Mouse (Mus musculus): ENCODE measurements around the gene Hadhb. TPM values are rescaled to one million over a fixed set of nuclear protein-coding genes. Genes with fewer than 3 reads are reported as not detected.
A peak's percentile ranks its signal among the peaks of the same experiment; 100 is the strongest.

Gene Hadhb
- total and polyA plus RNA-seq, 2 experiments from 2014 or later, result 46.2 to 59.3 TPM

DNA sequence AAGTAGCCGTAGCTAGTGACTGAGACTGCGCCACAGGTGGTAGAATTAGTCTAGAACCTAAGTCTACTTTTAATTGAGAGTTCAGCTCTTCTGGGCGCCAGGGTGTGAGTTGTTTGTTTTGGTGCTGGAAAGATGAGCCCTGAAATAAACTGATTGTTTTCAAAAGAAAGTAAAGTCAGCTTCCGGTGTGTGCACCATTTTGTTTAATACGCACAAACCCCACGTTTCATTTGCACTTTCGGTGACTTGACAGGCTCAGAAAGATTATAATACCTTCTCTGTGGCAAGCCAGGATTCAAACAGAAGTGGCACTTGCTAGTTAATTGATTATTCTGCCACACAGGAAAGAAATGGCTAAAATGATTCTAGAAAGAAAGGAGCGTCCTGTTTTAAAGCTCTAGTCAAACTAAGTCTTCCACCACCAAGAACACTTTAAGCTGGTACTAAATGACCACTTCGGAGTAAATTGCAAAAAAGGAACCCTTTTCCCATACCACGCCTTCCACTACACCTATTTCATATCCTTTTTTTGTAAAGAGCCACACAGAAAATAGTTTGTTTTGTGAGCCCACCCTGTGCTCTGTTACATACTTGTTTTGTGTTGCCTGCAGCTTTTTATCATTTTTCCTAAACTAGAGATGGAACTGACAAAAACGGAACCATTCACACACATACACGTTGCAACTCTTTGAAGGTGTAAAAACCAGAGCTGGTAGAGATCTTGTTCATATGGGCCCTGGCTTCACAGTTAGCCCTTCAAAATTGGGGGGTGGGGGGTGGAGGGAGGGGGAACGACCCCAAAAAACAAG is 977 bp downstream of the Hadhb start:
- Histone ChIP-seq H3K4me2 (ENCODE audit: low read depth) (peak overlapping the region; percentile 66), H3K9me3 (ENCODE audit: low read length) (no peaks in the 10 kb centered on the region), H3K27ac (ENCODE audit: low read depth, low read length) (peak overlapping the region; percentile 91), H3K9ac (peak overlapping the region; percentile 76), H3K36me3 (ENCODE audit: insufficient read depth) (no peaks in the 10 kb centered on the region), H3K27me3 (ENCODE audit: insufficient read depth, low read length) (no peaks in the 10 kb centered on the region), H3K4me3 (ENCODE audit: low read depth, low read length) (peak overlapping the region; percentile 75), H3K4me1 (ENCODE audit: insufficient read depth) (peaks cover 13% of the 10 kb centered on the region)
- DNase-seq, result no peak
- WGBS, result 31% methylated on average over 13 of the region's 13 CpGs
- ATAC-seq, result no peak; the same call in 1 of the 2 replicates
- no peak for TF ChIP-seq CTCF (IDR thresholded peaks at IDR 0.05; ENCODE audit: low read depth)

DNA sequence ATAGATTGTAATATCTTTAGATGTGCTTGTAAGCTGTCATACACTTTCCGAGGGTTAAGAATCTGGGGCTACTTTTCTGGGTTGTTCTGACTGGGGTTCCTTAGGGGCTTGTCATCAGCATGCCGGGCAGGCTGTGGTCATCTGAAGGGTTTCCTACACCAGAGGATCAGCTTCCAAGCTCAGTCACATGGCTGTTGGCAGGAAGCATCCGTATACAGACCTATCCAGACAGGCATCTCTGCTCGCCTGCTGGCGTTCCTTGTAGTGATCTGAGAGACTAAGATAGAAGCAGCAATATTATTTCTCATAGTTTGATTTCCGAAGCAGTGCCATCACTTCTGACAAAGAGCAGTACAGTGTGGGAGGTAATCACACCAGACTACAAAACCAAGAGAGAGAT is 4.6 kb downstream of the Hadhb start:
- no peak overlapping the region for H3K9ac ChIP-seq
- ATAC-seq (no peak), DNase-seq (no peak)
- H3K36me3 ChIP-seq (ENCODE audit: insufficient read depth), result no peaks in the 10 kb centered on the region
- H3K4me2 ChIP-seq (ENCODE audit: low read depth), result no peak overlapping the region
- 87% methylated on average over 6 of the region's 6 CpGs for WGBS
- no peak overlapping the region for H3K4me3 ChIP-seq (ENCODE audit: low read depth, low read length)
- TF ChIP-seq CTCF (IDR thresholded peaks at IDR 0.05; ENCODE audit: low read depth), result no peak
- H3K27me3 ChIP-seq (ENCODE audit: insufficient read depth, low read length), result no peaks in the 10 kb centered on the region
- H3K4me1 ChIP-seq (ENCODE audit: insufficient read depth), result peaks cover 13% of the 10 kb centered on the region
- no peaks in the 10 kb centered on the region for H3K9me3 ChIP-seq (ENCODE audit: low read length)
- H3K27ac ChIP-seq (ENCODE audit: low read depth, low read length), result no peak overlapping the region

DNA sequence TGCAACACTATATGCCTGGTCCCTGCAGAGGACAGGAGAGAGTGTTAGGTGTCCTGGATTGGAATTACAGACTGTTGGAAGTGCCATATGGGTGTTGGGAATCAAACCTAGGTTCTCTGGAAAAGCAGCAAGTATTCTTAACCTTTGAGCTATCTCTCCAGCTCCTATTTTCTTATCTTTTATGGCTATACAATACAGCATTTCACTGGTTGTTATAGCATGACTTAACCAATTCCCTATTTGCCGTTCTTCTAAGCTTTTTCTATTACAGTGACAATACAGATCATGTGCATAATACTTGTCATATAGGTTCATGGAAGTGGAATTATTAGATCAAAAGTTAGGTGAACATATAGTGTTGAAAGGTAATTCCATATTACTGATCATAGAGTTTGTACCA is 6.8 kb downstream of the Hadhb start:
- ATAC-seq, result no peak
- Histone ChIP-seq H3K9me3 (ENCODE audit: low read length) (no peaks in the 10 kb centered on the region), H3K9ac (no peak overlapping the region), H3K4me2 (ENCODE audit: low read depth) (no peak overlapping the region), H3K4me3 (ENCODE audit: low read depth, low read length) (no peak overlapping the region), H3K4me1 (ENCODE audit: insufficient read depth) (peaks cover 4% of the 10 kb centered on the region; the same call in 1 of the 2 replicates), H3K27ac (ENCODE audit: low read depth, low read length) (no peak overlapping the region), H3K27me3 (ENCODE audit: insufficient read depth, low read length) (no peaks in the 10 kb centered on the region), H3K36me3 (ENCODE audit: insufficient read depth) (peaks cover 16% of the 10 kb centered on the region; the same call in 1 of the 2 replicates)
- TF ChIP-seq CTCF (IDR thresholded peaks at IDR 0.05; ENCODE audit: low read depth), result no peak
- DNase-seq, result no peak
- 93% methylated on average over 1 of the region's 1 CpGs for WGBS

DNA sequence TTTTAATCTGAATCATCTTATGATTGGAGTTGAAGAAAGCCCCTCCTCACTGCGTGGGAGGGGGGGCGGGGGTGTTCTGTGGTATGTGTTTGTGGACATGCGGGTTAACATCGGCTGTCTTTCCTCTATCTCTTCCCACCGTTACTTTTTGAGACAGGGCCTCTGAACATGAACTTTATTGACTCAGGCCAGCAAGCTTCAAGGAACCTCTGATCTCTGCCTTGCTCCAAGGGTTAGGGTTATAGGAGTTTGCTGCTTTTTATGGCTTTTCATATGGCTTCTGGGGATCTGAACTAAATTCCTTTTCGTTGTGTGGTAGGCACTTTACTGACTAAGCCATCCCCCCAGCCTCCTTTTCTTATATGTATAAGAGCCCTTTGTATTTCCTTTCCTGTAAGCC is 7.3 kb downstream of the Hadhb start:
- no peak overlapping the region for H3K27ac ChIP-seq (ENCODE audit: low read depth, low read length)
- H3K9ac ChIP-seq, result no peak overlapping the region
- 89% methylated on average over 6 of the region's 6 CpGs for WGBS
- peaks cover 17% of the 10 kb centered on the region; the same call in 1 of the 2 replicates for H3K36me3 ChIP-seq (ENCODE audit: insufficient read depth)
- no peak for TF ChIP-seq CTCF (IDR thresholded peaks at IDR 0.05; ENCODE audit: low read depth)
- ATAC-seq, result no peak
- no peaks in the 10 kb centered on the region for H3K9me3 ChIP-seq (ENCODE audit: low read length)
- no peaks in the 10 kb centered on the region for H3K27me3 ChIP-seq (ENCODE audit: insufficient read depth, low read length)
- H3K4me2 ChIP-seq (ENCODE audit: low read depth), result no peak overlapping the region
- H3K4me3 ChIP-seq (ENCODE audit: low read depth, low read length), result no peak overlapping the region
- no peak for DNase-seq
- no peaks in the 10 kb centered on the region for H3K4me1 ChIP-seq (ENCODE audit: insufficient read depth)

DNA sequence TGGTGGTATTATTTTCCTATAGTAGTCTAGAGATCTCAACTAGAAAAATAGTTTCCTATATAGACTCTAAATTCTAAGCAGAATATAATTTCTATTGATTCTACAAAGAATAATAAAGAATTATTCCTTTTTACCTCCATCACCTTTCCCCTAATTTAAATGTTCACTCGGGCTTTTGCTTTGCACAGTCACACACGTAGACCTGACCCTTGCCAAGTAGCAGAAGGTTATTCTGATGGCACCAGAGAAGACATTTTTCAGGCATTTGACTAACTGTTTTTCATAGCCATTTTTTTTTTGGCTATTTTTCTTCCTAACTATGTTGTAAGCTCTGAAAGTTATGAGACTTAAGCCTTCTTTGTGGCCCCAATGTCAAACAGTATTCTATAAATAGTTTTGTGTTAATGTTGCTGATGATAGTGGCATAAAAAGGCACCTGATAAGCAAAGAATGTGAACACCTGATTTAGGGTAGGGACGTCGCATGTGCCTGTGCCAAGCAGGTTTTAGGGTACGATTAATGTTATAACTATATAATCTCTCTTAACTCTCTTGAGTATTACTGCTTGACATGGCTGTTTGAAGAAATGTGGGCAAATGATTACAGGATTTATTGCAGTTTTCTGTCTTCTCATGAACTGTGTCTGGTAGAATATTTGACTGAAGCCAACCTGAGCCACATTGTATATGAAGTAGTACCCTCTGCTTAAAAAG is 10.3 kb downstream of the Hadhb start:
- ATAC-seq (no peak), DNase-seq (no peak)
- Histone ChIP-seq H3K4me1 (ENCODE audit: insufficient read depth) (no peaks in the 10 kb centered on the region), H3K9ac (no peak overlapping the region), H3K4me2 (ENCODE audit: low read depth) (no peak overlapping the region), H3K9me3 (ENCODE audit: low read length) (no peaks in the 10 kb centered on the region), H3K27ac (ENCODE audit: low read depth, low read length) (no peak overlapping the region), H3K4me3 (ENCODE audit: low read depth, low read length) (no peak overlapping the region), H3K36me3 (ENCODE audit: insufficient read depth) (peaks cover 38% of the 10 kb centered on the region), H3K27me3 (ENCODE audit: insufficient read depth, low read length) (no peaks in the 10 kb centered on the region)
- whole genome bisulfite sequencing, result 94% methylated on average over 5 of the region's 5 CpGs
- no peak for TF ChIP-seq CTCF (IDR thresholded peaks at IDR 0.05; ENCODE audit: low read depth)

DNA sequence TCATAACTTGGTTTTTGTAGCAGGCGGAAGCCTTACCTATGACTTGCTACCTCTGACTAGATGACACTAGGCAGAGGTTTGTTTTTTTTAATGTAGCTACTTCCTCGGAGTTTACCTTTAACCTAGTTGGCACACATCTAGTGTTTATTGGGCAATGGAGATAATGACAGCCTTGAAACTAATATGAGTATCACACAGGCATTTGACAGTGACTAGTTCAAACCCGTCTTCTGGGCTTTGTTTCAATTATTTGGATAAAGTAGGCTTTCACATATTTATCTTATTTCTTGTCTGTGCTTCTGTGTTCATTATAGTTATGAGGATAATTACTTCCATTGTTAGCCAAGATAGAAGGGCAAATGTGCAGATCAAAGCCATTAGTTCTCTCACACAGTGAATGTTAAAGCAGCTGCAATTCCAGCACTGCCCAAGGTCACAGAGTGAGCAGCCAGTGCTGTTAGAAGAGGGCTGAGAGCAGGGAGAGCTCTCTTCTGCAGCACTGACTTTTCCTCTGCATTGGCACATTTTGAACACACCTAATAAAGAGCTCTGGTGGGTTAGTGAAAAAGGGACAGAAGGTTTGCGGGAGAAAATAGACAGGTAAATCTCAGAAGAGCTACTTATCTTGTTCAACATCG is 15.4 kb downstream of the Hadhb start:
- Histone ChIP-seq H3K27me3 (ENCODE audit: insufficient read depth, low read length) (no peaks in the 10 kb centered on the region), H3K4me1 (ENCODE audit: insufficient read depth) (no peaks in the 10 kb centered on the region), H3K4me2 (ENCODE audit: low read depth) (no peak overlapping the region), H3K27ac (ENCODE audit: low read depth, low read length) (no peak overlapping the region), H3K9me3 (ENCODE audit: low read length) (no peaks in the 10 kb centered on the region), H3K36me3 (ENCODE audit: insufficient read depth) (peaks cover 64% of the 10 kb centered on the region), H3K9ac (no peak overlapping the region), H3K4me3 (ENCODE audit: low read depth, low read length) (no peak overlapping the region)
- ATAC-seq (no peak), DNase-seq (no peak)
- TF ChIP-seq CTCF (IDR thresholded peaks at IDR 0.05; ENCODE audit: low read depth), result no peak
- 84% methylated on average over 5 of the region's 5 CpGs for WGBS

DNA sequence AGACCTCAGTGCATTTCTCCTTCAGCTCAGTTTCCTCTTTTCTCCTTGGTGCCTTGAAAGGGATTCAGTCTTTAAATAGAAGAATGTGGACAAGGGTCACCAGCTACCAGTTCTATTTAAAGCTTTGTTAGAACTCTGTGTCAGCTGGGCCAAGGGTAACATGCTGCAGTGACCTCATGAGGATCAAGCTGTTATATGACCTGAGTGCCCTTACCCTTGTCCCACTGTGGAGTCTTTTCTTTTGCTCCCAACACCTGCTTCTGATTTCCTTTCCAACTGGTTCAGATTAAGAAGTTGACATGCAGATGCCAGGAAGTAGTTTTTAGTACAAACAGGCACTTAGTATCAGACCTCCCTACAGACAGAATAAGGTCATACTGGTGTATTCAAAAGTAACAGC is 17.1 kb downstream of the Hadhb start:
- Histone ChIP-seq H3K9ac (no peak overlapping the region), H3K27ac (ENCODE audit: low read depth, low read length) (no peak overlapping the region), H3K4me1 (ENCODE audit: insufficient read depth) (no peaks in the 10 kb centered on the region), H3K4me3 (ENCODE audit: low read depth, low read length) (no peak overlapping the region), H3K36me3 (ENCODE audit: insufficient read depth) (peaks cover 68% of the 10 kb centered on the region), H3K9me3 (ENCODE audit: low read length) (no peaks in the 10 kb centered on the region), H3K27me3 (ENCODE audit: insufficient read depth, low read length) (no peaks in the 10 kb centered on the region), H3K4me2 (ENCODE audit: low read depth) (no peak overlapping the region)
- no peak for ATAC-seq
- no peak for DNase-seq
- TF ChIP-seq CTCF (IDR thresholded peaks at IDR 0.05; ENCODE audit: low read depth), result no peak
